Mouse (Mus musculus) brain, embryonic 14.5 days (tissue): ENCODE results near the gene Tmem120a.

ENCODE experiments used
- CTCF ChIP-seq: fragments of 200-500 bp; IDR thresholded peaks from 2 replicates; pipeline ENCODE4 v1.5.1; 2012; ENCODE audit warnings: inconsistent platforms, mild to moderate bottlenecking, moderate library complexity, borderline replicate concordance; ENCODE audit not compliant: insufficient read depth, insufficient read length; ENCODE audit errors: extremely low read depth
- POLR2A ChIP-seq: fragments of 200-500 bp; IDR thresholded peaks from 2 replicates; pipeline ENCODE4 v1.6.1; 2012; ENCODE audit warnings: mild to moderate bottlenecking, inconsistent platforms, borderline replicate concordance; ENCODE audit not compliant: poor library complexity, insufficient read depth, insufficient read length, severe bottlenecking; ENCODE audit errors: extremely low read depth

DNA sequence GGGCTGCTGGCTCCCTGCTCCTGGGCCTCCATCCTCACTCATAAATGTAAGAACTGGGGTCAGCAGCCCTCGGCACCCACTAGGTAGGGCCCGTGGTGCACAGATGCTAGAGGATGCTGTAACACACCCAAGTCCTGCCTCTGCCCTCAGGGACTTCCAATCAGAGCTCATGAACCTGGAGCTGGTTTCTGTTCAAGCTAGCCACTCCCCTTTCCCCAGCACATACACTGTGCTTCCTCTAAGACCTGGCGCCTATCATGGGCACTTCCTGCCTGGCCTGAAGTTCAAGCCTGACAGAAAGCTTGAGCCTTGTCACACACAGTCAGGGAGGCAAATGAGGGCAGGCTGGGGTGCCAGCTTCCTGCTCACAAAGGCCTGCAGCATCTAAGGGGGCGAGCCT is 11.2 kb downstream of the Tmem120a start:
- no peak for TF ChIP-seq CTCF
- TF ChIP-seq POLR2A, result no peak
